Mouse (Mus musculus) forebrain, embryonic 16.5 days (tissue): Measurements from ENCODE around the gene Farp1. TPM values are rescaled to one million over a fixed set of nuclear protein-coding genes. Genes with fewer than 3 reads are reported as not detected.

Experiments
- ATAC-seq: fragments of 200-750 bp; cut with Nextera tagmentation; 2 replicates; pipeline ENCODE4 v1.8.0; 2017; ENCODE audit warnings: mild to moderate bottlenecking, moderate library complexity
- H3K27ac ChIP-seq: fragments of 300-500 bp; sonication (generic); 2 replicates; pipeline ENCODE4 v1.5.1; 2014; ENCODE audit warnings: low read length, control low read depth
- H3K27me3 ChIP-seq: fragments of 300-500 bp; sonication (generic); replicated peaks from 2 replicates; pipeline ENCODE4 v1.6.1; 2014; ENCODE audit warnings: low read length; ENCODE audit not compliant: control insufficient read depth, insufficient read depth
- H3K36me3 ChIP-seq: fragments of 300-500 bp; sonication (generic); 2 replicates; pipeline ENCODE4 v1.6.1; 2014; ENCODE audit not compliant: control insufficient read depth, insufficient read depth
- H3K4me1 ChIP-seq: fragments of 300-500 bp; sonication (generic); replicated peaks from 2 replicates; pipeline ENCODE4 v1.6.1; 2014; ENCODE audit warnings: low read length; ENCODE audit not compliant: control insufficient read depth, insufficient read depth
- H3K4me2 ChIP-seq: fragments of 300-500 bp; sonication (generic); 2 replicates; pipeline ENCODE4 v1.6.1; 2014; ENCODE audit warnings: mild to moderate bottlenecking, low read length, control low read depth
- H3K4me3 ChIP-seq: fragments of 300-500 bp; sonication (generic); replicated peaks from 2 replicates; pipeline ENCODE4 v1.5.1; 2014; ENCODE audit warnings: mild to moderate bottlenecking, low read length, control low read depth
- H3K9ac ChIP-seq: fragments of 300-500 bp; sonication (generic); replicated peaks from 2 replicates; pipeline ENCODE4 v1.6.1; 2014; ENCODE audit warnings: low read depth, low read length, control low read depth
- H3K9me3 ChIP-seq: fragments of 300-500 bp; sonication (generic); 2 replicates; pipeline ENCODE4 v1.6.1; 2016; ENCODE audit warnings: low read length; ENCODE audit not compliant: control insufficient read depth
- WGBS: fragments of 180-500 bp; shearing (Covaris S2); extraction: QIAGEN DNeasy Blood & Tissue Kit; methylation state at CpG from one replicate; pipeline ENCODE4 v1.1.7; 2014; 5-methylcytosine and 5-hydroxymethylcytosine counted together
- polyA plus RNA-seq: library from polyadenylated mRNA; unstranded; fragments of >200 nt; fragmentation: Nextera tagmentation; extraction: Ambion mirVana; gene quantifications from 2 replicates; pipeline ENCODE4 v1.2.1, GENCODE M21; 2015

Farp1 gene
- polyA plus RNA-seq, 1 experiment from 2014 or later, result 43.6 TPM

GRCm38 (mm10) chr14:121155173-121155572 lies 120.2 kb downstream of the Farp1 start:
- Histone ChIP-seq H3K4me2 (no peak overlapping the region), H3K27me3 (no peaks in the 10 kb centered on the region), H3K36me3 (no peaks in the 10 kb centered on the region), H3K27ac (0 out of 2 replicates have a peak overlapping the region, but pooled peaks have one; percentile 24), H3K4me1 (peaks cover 34% of the 10 kb centered on the region), H3K9ac (no peak overlapping the region), H3K4me3 (no peak overlapping the region), H3K9me3 (no peaks in the 10 kb centered on the region)
- 78% methylated on average over 4 of the region's 4 CpGs for WGBS
- no peak for ATAC-seq

GRCm38 (mm10) chr14:121158616-121159015 lies 123.6 kb downstream of the Farp1 start:
- Histone ChIP-seq H3K9me3 (no peaks in the 10 kb centered on the region), H3K4me3 (no peak overlapping the region), H3K4me2 (no peak overlapping the region), H3K4me1 (peaks cover 13% of the 10 kb centered on the region), H3K9ac (no peak overlapping the region), H3K27ac (no peak overlapping the region), H3K36me3 (no peaks in the 10 kb centered on the region), H3K27me3 (no peaks in the 10 kb centered on the region)
- 94% methylated on average over 2 of the region's 2 CpGs for WGBS
- ATAC-seq, result no peak

GRCm38 (mm10) chr14:121162822-121163221 lies 127.8 kb downstream of the Farp1 start:
- no peak overlapping the region for H3K9ac ChIP-seq
- no peak overlapping the region for H3K27ac ChIP-seq
- H3K4me3 ChIP-seq, result no peak overlapping the region
- no peaks in the 10 kb centered on the region for H3K9me3 ChIP-seq
- peaks cover 19% of the 10 kb centered on the region for H3K4me1 ChIP-seq
- no peaks in the 10 kb centered on the region for H3K36me3 ChIP-seq
- H3K27me3 ChIP-seq, result no peaks in the 10 kb centered on the region
- no peak for ATAC-seq
- WGBS, result 89% methylated on average over 2 of the region's 2 CpGs
- H3K4me2 ChIP-seq, result no peak overlapping the region

DNA sequence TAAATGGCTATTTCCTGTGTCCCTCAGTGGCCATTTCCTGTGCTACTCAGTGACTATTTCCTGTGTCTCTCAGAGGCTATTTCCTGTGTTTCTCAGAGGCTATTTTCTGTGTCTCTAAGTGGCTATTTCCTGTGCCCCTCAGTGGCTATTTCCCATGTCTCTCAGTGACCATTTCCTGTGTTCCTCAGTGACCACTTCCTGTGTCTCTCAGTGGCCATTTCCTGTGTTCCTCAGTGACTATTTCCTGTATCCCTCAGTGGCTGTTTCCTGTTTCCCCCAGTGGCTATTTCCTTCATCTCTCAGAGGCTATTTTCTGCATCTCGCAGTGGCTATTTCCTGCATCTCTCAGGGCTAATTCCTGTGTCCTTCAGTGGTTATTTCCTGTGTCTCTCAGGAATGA lies 129.9 kb downstream of the Farp1 start:
- Histone ChIP-seq H3K27me3 (no peaks in the 10 kb centered on the region), H3K9ac (no peak overlapping the region), H3K36me3 (no peaks in the 10 kb centered on the region), H3K4me1 (peaks cover 16% of the 10 kb centered on the region), H3K4me2 (no peak overlapping the region), H3K27ac (0 out of 2 replicates have a peak overlapping the region, but pooled peaks have one; percentile 32), H3K4me3 (no peak overlapping the region), H3K9me3 (no peaks in the 10 kb centered on the region)
- ATAC-seq, result no peak
- 97% methylated on average over 1 of the region's 1 CpGs for WGBS

DNA sequence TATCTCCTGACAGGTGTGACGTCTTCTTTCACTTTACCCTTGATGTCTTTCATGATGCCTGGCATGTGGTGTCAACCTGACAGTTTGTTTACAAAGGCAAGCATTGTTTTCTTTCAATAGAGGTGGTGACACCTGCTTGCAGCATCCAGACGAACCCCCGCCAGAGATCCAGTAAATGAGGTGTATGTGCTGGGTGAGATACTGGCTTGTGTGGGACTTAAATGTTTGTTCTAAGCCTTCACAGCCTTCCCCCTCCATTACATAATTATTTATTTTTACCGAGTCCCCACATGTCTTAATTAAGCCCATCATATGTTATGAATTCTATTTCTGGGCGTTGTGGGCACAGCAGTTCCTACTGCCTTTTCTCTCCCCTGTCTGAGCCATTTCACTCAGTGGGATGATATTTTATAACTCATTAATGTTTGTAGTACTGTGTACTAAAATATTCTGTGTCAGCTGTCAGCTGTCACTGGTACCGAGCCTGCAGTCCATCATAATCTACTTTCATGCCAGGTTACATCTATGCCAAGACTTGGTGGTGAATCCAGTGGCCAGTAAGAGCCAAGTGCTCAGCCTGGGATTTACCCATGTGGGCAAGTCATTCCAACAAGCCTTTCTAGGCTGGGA lies 130.5 kb downstream of the Farp1 start:
- peak; percentile 69 for ATAC-seq
- WGBS, result 30% methylated on average over 6 of the region's 6 CpGs
- H3K27ac ChIP-seq, result 0 out of 2 replicates have a peak overlapping the region, but pooled peaks have one; percentile 32

DNA sequence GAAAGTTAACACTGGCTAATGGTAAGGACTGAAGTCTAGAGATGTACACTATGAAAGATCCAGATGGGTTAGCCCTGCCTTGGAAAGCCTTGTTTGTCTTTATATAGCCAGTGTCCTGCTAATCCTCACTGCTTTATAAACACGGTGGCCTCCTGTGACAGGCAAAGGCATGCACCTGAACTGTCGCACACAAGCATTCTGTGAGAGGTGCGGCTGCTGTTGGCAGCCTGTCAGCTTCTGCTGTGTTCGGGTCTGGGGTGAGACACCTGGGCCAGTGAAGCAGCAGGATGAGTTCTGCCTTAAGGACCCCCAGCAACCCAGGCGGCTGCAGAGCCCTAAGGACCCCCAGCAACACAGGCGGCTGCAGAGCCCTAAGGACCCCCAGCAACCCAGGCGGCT lies 131.0 kb downstream of the Farp1 start:
- WGBS, result 72% methylated on average over 7 of the region's 7 CpGs
- H3K4me3 ChIP-seq, result no peak overlapping the region
- ATAC-seq, result no peak

More for the DNA sequence above, 130.5 kb downstream of the Farp1 start:
- H3K9me3 ChIP-seq, result no peaks in the 10 kb centered on the region
- H3K4me1 ChIP-seq, result peaks cover 12% of the 10 kb centered on the region
- no peak overlapping the region for H3K4me3 ChIP-seq
- H3K27me3 ChIP-seq, result no peaks in the 10 kb centered on the region
- no peak overlapping the region for H3K9ac ChIP-seq
- H3K36me3 ChIP-seq, result no peaks in the 10 kb centered on the region
- H3K4me2 ChIP-seq, result no peak overlapping the region

DNA sequence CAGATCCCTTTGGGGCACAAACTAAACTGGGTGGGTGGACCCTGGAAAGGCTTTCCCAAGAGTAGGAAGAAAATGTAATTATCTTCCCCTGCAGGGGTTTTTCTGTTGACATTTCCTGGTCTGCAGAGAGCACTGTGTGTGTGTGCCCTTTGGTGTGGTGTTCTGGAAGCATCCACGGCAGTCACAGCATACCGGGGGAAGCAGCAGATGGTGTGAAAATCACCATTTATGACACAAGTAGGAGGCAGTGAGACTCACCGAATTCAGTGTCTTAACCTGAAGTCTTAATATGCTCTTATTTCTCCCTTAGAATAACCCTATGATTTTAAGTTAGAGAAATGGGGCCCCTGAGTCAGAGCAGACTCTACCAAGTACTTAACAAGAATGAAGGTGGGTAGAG lies 133.7 kb downstream of the Farp1 start:
- H3K9me3 ChIP-seq, result no peaks in the 10 kb centered on the region

More for the DNA sequence above, 131.0 kb downstream of the Farp1 start:
- Histone ChIP-seq H3K4me1 (peaks cover 12% of the 10 kb centered on the region), H3K9me3 (no peaks in the 10 kb centered on the region), H3K9ac (no peak overlapping the region), H3K36me3 (no peaks in the 10 kb centered on the region), H3K4me2 (no peak overlapping the region), H3K27ac (no peak overlapping the region), H3K27me3 (no peaks in the 10 kb centered on the region)

GRCm38 (mm10) chr14:121170321-121170720 lies 135.3 kb downstream of the Farp1 start:
- no peaks in the 10 kb centered on the region for H3K9me3 ChIP-seq
- no peak overlapping the region for H3K27ac ChIP-seq
- WGBS, result 92% methylated on average over 9 of the region's 9 CpGs
- H3K4me1 ChIP-seq, result peaks cover 29% of the 10 kb centered on the region
- H3K4me2 ChIP-seq, result no peak overlapping the region
- no peak overlapping the region for H3K9ac ChIP-seq
- H3K27me3 ChIP-seq, result no peaks in the 10 kb centered on the region
- H3K36me3 ChIP-seq, result no peaks in the 10 kb centered on the region
- no peak overlapping the region for H3K4me3 ChIP-seq
- ATAC-seq, result no peak

More for the DNA sequence above, 133.7 kb downstream of the Farp1 start:
- ATAC-seq, result no peak
- Histone ChIP-seq H3K4me3 (no peak overlapping the region), H3K4me2 (no peak overlapping the region), H3K9ac (no peak overlapping the region), H3K4me1 (peaks cover 33% of the 10 kb centered on the region), H3K27ac (no peak overlapping the region), H3K27me3 (no peaks in the 10 kb centered on the region), H3K36me3 (no peaks in the 10 kb centered on the region)
- WGBS, result 61% methylated on average over 3 of the region's 3 CpGs

DNA sequence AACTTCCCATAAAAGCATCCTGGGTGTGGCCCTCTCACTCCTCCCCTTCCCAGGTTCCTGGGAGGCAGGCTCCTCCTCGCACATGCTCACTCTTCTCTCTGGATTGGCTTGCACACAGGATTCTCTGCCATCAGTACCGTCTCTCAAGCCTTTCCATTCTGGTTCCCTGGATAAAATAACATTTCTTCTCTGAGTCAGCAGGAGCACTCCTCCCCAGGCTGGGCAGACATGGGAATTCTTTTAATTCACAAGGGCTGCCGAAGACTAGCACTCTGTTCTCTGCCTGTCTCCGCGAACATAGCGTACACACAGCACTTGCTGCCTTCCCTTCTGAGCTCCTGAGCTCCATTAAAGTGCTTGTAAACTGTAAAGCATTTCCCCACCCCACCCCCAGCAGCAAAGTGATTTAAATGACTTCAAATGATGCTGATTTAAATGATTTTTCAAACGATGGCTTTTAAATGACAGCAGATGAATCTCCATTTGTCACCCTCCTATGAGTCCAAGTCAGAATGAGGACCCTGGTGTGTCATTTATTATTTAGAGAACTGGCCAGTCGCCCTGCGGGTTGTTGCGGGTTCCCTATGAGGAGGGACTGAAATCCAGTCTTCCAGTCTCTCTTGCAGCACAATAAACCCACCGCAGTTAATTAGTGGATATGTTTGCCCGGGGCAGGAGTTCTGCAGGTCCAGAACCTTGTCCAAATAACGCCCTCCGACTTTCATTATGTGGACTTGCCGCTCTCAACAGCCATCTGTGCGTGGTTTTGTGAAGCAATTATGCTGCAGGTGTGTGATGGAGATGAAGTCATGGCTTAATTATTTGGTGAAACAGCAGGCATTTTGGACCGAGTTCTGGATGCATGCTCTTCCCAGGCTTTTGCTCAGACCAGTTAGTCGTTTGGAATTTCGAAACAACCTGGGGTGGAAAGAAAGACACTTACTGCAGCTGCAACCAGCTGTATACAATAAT lies 137.4 kb downstream of the Farp1 start:
- no peaks in the 10 kb centered on the region for H3K9me3 ChIP-seq
- peak overlapping the region; percentile 35; the same call in 1 of the 2 replicates for H3K9ac ChIP-seq
- H3K27ac ChIP-seq, result peak overlapping the region; percentile 80
- H3K4me3 ChIP-seq, result peak overlapping the region; percentile 13
- peak; percentile 74 for ATAC-seq
- no peaks in the 10 kb centered on the region for H3K27me3 ChIP-seq
- no peaks in the 10 kb centered on the region for H3K36me3 ChIP-seq
- WGBS, result 8% methylated on average over 19 of the region's 19 CpGs
- peaks cover 24% of the 10 kb centered on the region for H3K4me1 ChIP-seq
- peak overlapping the region; percentile 44 for H3K4me2 ChIP-seq
